Mouse (Mus musculus) lung, postnatal 36 days (tissue): Measurements from ENCODE around the gene Ceacam19.

Source experiments
- DNase-seq: peaks from one replicate; pipeline ENCODE4 v3.0.0; 2022; ENCODE audit warnings: mixed read lengths

Ceacam19 gene

GRCm38 (mm10) chr7:19836843-19837242 lies 50.9 kb downstream of the Ceacam19 start:
- DNase-seq, result no peak

GRCm38 (mm10) chr7:19834055-19834454 lies 53.7 kb downstream of the Ceacam19 start:
- no peak for DNase-seq

GRCm38 (mm10) chr7:19831837-19832236 lies 55.9 kb downstream of the Ceacam19 start:
- DNase-seq, result peak; percentile 61

- DNase-seq, result peak; percentile 96
These were observed 57.0 kb downstream of the Ceacam19 start for GRCm38 (mm10) chr7:19830682-19831156.

DNA sequence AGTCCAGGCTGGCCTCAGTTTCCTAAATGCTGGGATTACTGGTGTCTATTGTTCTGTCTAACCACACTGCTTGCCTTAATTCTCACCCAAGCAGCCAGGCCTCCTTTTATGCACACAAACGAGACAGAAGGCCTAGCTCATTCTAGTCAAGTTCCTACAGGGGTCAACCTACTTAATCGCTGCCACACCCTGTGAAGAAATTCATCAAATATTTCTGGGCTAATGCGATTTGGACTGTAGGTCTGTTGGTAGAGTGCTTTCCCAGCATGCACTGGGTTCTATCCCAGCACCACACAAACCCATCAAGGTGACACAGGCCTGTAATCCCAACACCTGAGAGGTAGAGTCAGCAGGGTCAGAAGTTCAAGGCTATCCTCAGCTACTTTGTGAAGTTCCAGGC lies 58.1 kb downstream of the Ceacam19 start:
- DNase-seq, result no peak

DNA sequence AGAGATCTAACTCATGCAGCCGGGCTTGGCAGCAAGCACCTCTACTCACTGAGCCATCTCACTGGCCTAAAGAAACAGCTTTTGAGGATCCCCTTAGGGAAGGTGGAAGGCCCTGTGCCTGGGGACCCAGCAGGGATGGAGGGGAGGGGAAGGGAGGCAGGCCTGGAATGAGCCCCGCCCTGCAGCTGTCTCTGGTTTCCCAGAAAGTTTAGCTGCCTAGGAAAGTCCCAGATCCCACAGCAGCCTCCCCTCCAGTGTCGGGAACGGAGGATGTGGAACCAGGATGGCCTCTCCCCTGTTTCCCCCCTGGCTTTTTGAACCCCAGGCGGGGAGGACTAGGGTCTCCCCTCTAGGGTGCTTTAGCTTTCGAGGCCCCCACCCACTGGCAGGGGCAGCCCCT lies 61.0 kb downstream of the Ceacam19 start:
- no peak for DNase-seq
